Mouse (Mus musculus): ENCODE results near the gene Vps53. TPM values are rescaled to one million over a fixed set of nuclear protein-coding genes. Genes with fewer than 3 reads are reported as not detected.

Vps53 gene
- polyA plus RNA-seq, 1 experiment: 64.3 TPM

DNA sequence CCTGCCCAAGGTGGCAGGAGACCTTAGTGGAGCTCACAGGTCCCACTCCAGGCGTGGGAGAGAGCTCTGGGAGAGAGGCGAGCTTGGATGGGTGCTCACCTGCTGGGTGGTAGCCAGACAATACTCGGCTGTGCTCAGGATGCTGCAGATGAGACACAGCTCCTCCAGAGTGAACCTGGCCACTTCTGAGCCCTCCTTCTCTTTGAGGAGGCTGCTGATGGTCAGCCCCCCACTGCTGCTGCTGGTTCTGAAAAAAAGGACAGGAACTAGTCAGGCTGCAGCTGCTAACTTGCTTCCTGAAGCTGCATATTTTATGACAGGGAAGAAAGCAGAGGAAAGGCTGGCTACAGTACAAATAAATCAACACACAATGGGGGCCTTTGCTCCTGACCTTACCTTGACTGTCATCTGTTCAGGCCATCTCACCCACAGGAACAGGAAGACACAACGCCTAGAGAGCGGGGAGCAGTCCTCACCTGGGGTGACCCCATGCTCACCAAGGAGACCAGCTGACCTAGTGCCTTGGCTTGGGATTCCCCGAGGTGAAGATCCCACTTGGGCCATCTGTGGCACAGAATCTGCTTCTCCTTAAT lies 98.3 kb downstream of the Vps53 start:
- Histone ChIP-seq H3K4me3 (replicated peaks; ENCODE audit: insufficient read depth, low read depth, low read length) (no peak overlapping the region), H3K27ac (ENCODE audit: insufficient read depth, low read length) (no peak overlapping the region), H3K4me1 (ENCODE audit: control insufficient read depth, insufficient read depth, low read length) (no peaks in the 10 kb centered on the region), H3K27me3 (ENCODE audit: control insufficient read depth, insufficient read depth, low read length) (no peaks in the 10 kb centered on the region)
- no peak for DNase-seq
- 82% methylated on average over 6 of the region's 6 CpGs for WGBS
- TF ChIP-seq POLR2A (IDR thresholded peaks at IDR 0.05; ENCODE audit: borderline replicate concordance, insufficient read depth, low read length) (no peak), CTCF (IDR thresholded peaks at IDR 0.05; ENCODE audit: borderline replicate concordance, insufficient read depth, low read depth, low read length) (no peak)

DNA sequence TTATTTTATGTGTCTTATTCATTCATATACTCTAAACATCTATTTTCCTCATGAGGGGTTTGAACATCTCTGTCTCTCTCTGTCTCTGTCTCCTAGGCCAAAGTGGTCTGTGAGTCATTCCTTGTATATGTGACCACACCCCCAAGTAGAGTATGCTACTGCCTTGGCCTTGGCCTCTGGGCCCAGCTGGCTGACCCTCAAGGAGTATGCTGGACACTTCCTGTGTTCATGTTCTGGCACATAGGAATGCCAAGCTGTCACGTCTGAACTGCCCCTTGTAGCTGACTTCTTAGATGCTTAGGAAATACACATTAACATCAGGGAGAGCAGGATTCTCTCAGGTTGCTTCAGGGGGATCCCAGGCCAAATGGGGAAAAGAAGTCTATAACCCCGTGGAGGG lies 99.2 kb downstream of the Vps53 start:
- Histone ChIP-seq H3K27ac (ENCODE audit: insufficient read depth, low read length) (no peak overlapping the region), H3K4me3 (replicated peaks; ENCODE audit: insufficient read depth, low read depth, low read length) (no peak overlapping the region), H3K27me3 (ENCODE audit: control insufficient read depth, insufficient read depth, low read length) (no peaks in the 10 kb centered on the region), H3K4me1 (ENCODE audit: control insufficient read depth, insufficient read depth, low read length) (no peaks in the 10 kb centered on the region)
- TF ChIP-seq POLR2A (IDR thresholded peaks at IDR 0.05; ENCODE audit: borderline replicate concordance, insufficient read depth, low read length): no peak
- TF ChIP-seq CTCF (IDR thresholded peaks at IDR 0.05; ENCODE audit: borderline replicate concordance, insufficient read depth, low read depth, low read length): no peak
- 54% methylated on average over 2 of the region's 2 CpGs for WGBS
- DNase-seq: no peak

GRCm38 (mm10) chr11:76077341-76077740 lies 102.1 kb downstream of the Vps53 start:
- Histone ChIP-seq H3K4me3 (replicated peaks; ENCODE audit: insufficient read depth, low read depth, low read length) (no peak overlapping the region), H3K27me3 (ENCODE audit: control insufficient read depth, insufficient read depth, low read length) (no peaks in the 10 kb centered on the region), H3K27ac (ENCODE audit: insufficient read depth, low read length) (no peak overlapping the region), H3K4me1 (ENCODE audit: control insufficient read depth, insufficient read depth, low read length) (no peaks in the 10 kb centered on the region)
- WGBS: 87% methylated on average over 6 of the region's 6 CpGs
- no peak for DNase-seq
- no peak for TF ChIP-seq POLR2A (IDR thresholded peaks at IDR 0.05; ENCODE audit: borderline replicate concordance, insufficient read depth, low read length)

GRCm38 (mm10) chr11:76074296-76075093 lies 105.0 kb downstream of the Vps53 start:
- Histone ChIP-seq H3K4me1 (ENCODE audit: control insufficient read depth, insufficient read depth, low read length) (no peaks in the 10 kb centered on the region), H3K27ac (ENCODE audit: insufficient read depth, low read length) (no peak overlapping the region), H3K4me3 (replicated peaks; ENCODE audit: insufficient read depth, low read depth, low read length) (no peak overlapping the region), H3K27me3 (ENCODE audit: control insufficient read depth, insufficient read depth, low read length) (no peaks in the 10 kb centered on the region)
- WGBS: 48% methylated on average over 11 of the region's 11 CpGs
- TF ChIP-seq CTCF (IDR thresholded peaks at IDR 0.05; ENCODE audit: borderline replicate concordance, insufficient read depth, low read depth, low read length) (no peak), POLR2A (IDR thresholded peaks at IDR 0.05; ENCODE audit: borderline replicate concordance, insufficient read depth, low read length) (no peak)
- DNase-seq: no peak

GRCm38 (mm10) chr11:76069816-76070215 lies 109.6 kb downstream of the Vps53 start:
- no peak for TF ChIP-seq CTCF (IDR thresholded peaks at IDR 0.05; ENCODE audit: borderline replicate concordance, insufficient read depth, low read depth, low read length)
- no peak for TF ChIP-seq POLR2A (IDR thresholded peaks at IDR 0.05; ENCODE audit: borderline replicate concordance, insufficient read depth, low read length)
- DNase-seq: no peak
- peaks cover 22% of the 10 kb centered on the region; the same call in 1 of the 2 replicates for H3K4me1 ChIP-seq (ENCODE audit: control insufficient read depth, insufficient read depth, low read length)
- H3K27ac ChIP-seq (ENCODE audit: insufficient read depth, low read length): no peak overlapping the region
- H3K27me3 ChIP-seq (ENCODE audit: control insufficient read depth, insufficient read depth, low read length): no peaks in the 10 kb centered on the region
- H3K4me3 ChIP-seq (replicated peaks; ENCODE audit: insufficient read depth, low read depth, low read length): no peak overlapping the region
- 64% methylated on average over 6 of the region's 6 CpGs for WGBS

DNA sequence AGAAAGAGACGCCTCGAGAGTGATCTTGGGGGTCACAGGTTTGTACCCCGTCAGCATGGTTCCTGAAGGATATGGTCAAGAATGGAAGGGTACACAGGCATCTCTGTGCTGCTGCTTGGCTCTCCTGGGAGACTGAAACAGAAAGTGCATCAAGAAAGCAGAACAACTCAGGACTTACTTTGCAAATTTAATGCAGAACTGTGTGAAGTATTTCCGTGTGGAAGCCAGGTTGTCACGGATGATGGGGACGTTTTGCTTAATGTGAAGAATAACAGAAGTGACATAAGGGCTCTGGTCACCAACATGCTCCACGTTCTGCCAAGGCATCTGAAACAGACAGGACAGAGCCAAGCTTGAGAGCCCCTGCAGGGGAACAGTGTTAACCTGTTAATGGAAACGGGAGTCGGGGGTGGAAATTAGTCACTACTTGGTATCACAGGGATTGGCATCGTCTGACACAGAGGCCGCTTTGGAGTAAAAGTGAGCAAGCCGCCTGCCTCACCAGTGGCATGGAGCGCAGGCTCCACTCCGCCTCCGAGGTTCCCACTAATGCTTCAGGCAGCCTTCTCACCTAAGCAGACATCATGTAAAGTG lies 112.8 kb downstream of the Vps53 start:
- Histone ChIP-seq H3K4me3 (replicated peaks; ENCODE audit: insufficient read depth, low read depth, low read length) (no peak overlapping the region), H3K27me3 (ENCODE audit: control insufficient read depth, insufficient read depth, low read length) (no peaks in the 10 kb centered on the region), H3K4me1 (ENCODE audit: control insufficient read depth, insufficient read depth, low read length) (peaks cover 26% of the 10 kb centered on the region; the same call in 1 of the 2 replicates), H3K27ac (ENCODE audit: insufficient read depth, low read length) (peak overlapping the region; percentile 40; the same call in 1 of the 2 replicates)
- TF ChIP-seq CTCF (IDR thresholded peaks at IDR 0.05; ENCODE audit: borderline replicate concordance, insufficient read depth, low read depth, low read length) (no peak), POLR2A (IDR thresholded peaks at IDR 0.05; ENCODE audit: borderline replicate concordance, insufficient read depth, low read length) (no peak)
- DNase-seq: peak; percentile 60 to 80
- WGBS: 28% methylated on average over 15 of the region's 15 CpGs

DNA sequence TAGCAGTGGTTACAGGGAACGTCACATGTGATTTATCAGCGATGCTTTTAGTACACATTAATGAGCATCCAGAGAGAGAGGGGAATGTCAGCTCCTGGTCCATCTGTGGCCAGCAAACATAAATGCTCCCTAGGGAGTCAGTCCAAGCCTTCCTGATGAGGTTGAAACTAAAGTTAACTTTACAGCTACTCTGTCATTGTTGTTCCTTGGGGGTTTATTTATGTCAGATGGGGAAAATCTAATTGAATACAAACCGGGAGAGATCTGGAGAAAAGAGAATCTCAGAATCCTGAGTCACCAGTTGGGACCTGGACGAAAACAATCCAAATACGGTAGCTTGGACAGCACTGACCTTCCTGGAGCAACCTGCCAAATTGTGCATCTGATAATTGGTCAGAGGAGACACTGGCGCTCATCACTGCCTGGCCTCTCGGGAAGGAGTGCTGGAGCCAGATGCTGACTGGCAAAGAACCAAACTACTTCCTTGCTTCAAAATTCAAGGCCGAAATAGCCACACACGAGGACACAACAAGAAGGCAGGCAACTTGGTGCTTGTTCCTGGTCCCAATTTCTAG lies 113.8 kb downstream of the Vps53 start:
- Histone ChIP-seq H3K27ac (ENCODE audit: insufficient read depth, low read length) (peak overlapping the region; percentile 33; the same call in 1 of the 2 replicates), H3K27me3 (ENCODE audit: control insufficient read depth, insufficient read depth, low read length) (no peaks in the 10 kb centered on the region), H3K4me1 (ENCODE audit: control insufficient read depth, insufficient read depth, low read length) (peaks cover 26% of the 10 kb centered on the region; the same call in 1 of the 2 replicates), H3K4me3 (replicated peaks; ENCODE audit: insufficient read depth, low read depth, low read length) (no peak overlapping the region)
- WGBS: 12% methylated on average over 9 of the region's 9 CpGs
- DNase-seq: peak; percentile 69 to 88
- no peak for TF ChIP-seq POLR2A (IDR thresholded peaks at IDR 0.05; ENCODE audit: borderline replicate concordance, insufficient read depth, low read length)
- no peak for TF ChIP-seq CTCF (IDR thresholded peaks at IDR 0.05; ENCODE audit: borderline replicate concordance, insufficient read depth, low read depth, low read length)
